In genomic region chr5:124551349-124552093, GRCm38 (mm10) we compare ENCODE assay signal across 8 mouse cellular contexts. TPM values are rescaled to one million over a fixed set of nuclear protein-coding genes. Genes with fewer than 3 reads are reported as not detected.
A peak's percentile ranks its signal among the peaks of the same experiment; 100 is the strongest.
DNase-seq lines count a peak whose midpoint lies in the region; ATAC-seq and TF ChIP-seq lines count a peak whose summit lies in the region.
"Not testable (repeated sequence)": the region's sequence is repeated elsewhere in the genome, so short reads cannot be mapped to it uniquely, and the experiment has no call there.

No protein-coding gene starts in this region.

- in situ Hi-C loops in Patski (cut with MboI; ENCODE audit: low pct_unique_long_range_greater_than_20kb), result not testable (repeated sequence)

- peak overlapping the region; percentile 85 for H3K9ac ChIP-seq in heart, embryonic 13.5 days
- peak overlapping the region; percentile 80; the same call in 1 of the 2 replicates for H3K9ac ChIP-seq in intestine, embryonic 15.5 days
- H3K9ac ChIP-seq in limb, embryonic 15.5 days, result not testable (repeated sequence)

- H3K4me2 ChIP-seq in heart, embryonic 13.5 days, result peak overlapping the region; percentile 75
- peak overlapping the region; percentile 83 for H3K4me2 ChIP-seq in intestine, embryonic 15.5 days (replicated peaks)
- H3K4me2 ChIP-seq in limb, embryonic 15.5 days, result peak overlapping the region; percentile 82

- POLR2A ChIA-PET in Patski (lab: Charles Lee), result interaction anchor here (0.6 to 2.0 kb wide), 4 partner anchors 9 to 121 kb away, joined by 3 to 6 read pairs (median 4); no protein-coding TSS in a partner anchor

- H3K27ac ChIP-seq in embryonic fibroblast, embryonic 13.5 days (ENCODE audit: insufficient read depth, low read length), result peak overlapping the region; percentile 63
- H3K27ac ChIP-seq in heart, embryonic 13.5 days (replicated peaks), result peak overlapping the region; percentile 83; the same call in 1 of the 2 replicates
- H3K27ac ChIP-seq in intestine, embryonic 15.5 days, result peak overlapping the region; percentile 82; the same call in 1 of the 2 replicates
- H3K27ac ChIP-seq in limb, embryonic 15.5 days, result peak overlapping the region; percentile 88
- peak overlapping the region; percentile 83 for H3K27ac ChIP-seq in midbrain, embryonic 10.5 days (replicated peaks)

- not testable (repeated sequence) for ATAC-seq in Patski; heart, embryonic 13.5 days (ENCODE audit: extremely low read depth, insufficient number of reproducible peaks, low FRiP score, low TSS enrichment); limb, embryonic 15.5 days (ENCODE audit: insufficient number of reproducible peaks, low FRiP score, low TSS enrichment, low read depth)
- 0 out of 2 replicates have a peak, but pooled peaks have one; percentile 16 for ATAC-seq in intestine, embryonic 15.5 days

- CTCF ChIA-PET in Patski (lab: Charles Lee), result interaction anchor here (0.8 to 5.7 kb wide), 6 partner anchors 10 to 117 kb away, joined by 3 to 30 read pairs (median 4); no protein-coding TSS in a partner anchor

- WGBS in heart, embryonic 13.5 days, result 21% methylated on average over 5 of the region's 5 CpGs
- WGBS in intestine, embryonic 15.5 days, result 27% methylated on average over 5 of the region's 5 CpGs
- 29% methylated on average over 5 of the region's 5 CpGs for WGBS in limb, embryonic 15.5 days
- WGBS in midbrain, embryonic 10.5 days, result 30% methylated on average over 5 of the region's 5 CpGs

- H3K9me3 ChIP-seq in heart, embryonic 13.5 days; intestine, embryonic 15.5 days; limb, embryonic 15.5 days; midbrain, embryonic 10.5 days (replicated peaks): not testable (repeated sequence)

- peak; percentile 62 for DNase-seq in 3T3-L1 (ENCODE audit: low read depth, low spot score)
- not testable (repeated sequence) for DNase-seq in Patski (ENCODE audit: low read depth, low spot score); midbrain, embryonic 10.5 days (ENCODE audit: low spot score)
- peak; percentile 31 for DNase-seq in retina, postnatal 1 day

- peak; percentile 46 for TF ChIP-seq CTCF in Patski (IDR thresholded peaks at IDR 0.05)
- TF ChIP-seq CTCF in embryonic fibroblast, embryonic 13.5 days (IDR thresholded peaks at IDR 0.05; ENCODE audit: borderline replicate concordance, insufficient read depth, low read length), result not testable (repeated sequence)

- H3K36me3 ChIP-seq in heart, embryonic 13.5 days, result peaks cover 55% of the 10 kb centered on the region
- H3K36me3 ChIP-seq in intestine, embryonic 15.5 days, result peaks cover 11% of the 10 kb centered on the region
- H3K36me3 ChIP-seq in limb, embryonic 15.5 days, result peaks cover 44% of the 10 kb centered on the region
- peaks cover 54% of the 10 kb centered on the region for H3K36me3 ChIP-seq in midbrain, embryonic 10.5 days

- peak overlapping the region; percentile 73 for H3K4me3 ChIP-seq in embryonic fibroblast, embryonic 13.5 days (ENCODE audit: insufficient read depth, low read length)
- peak overlapping the region; percentile 84 for H3K4me3 ChIP-seq in heart, embryonic 13.5 days
- H3K4me3 ChIP-seq in intestine, embryonic 15.5 days (replicated peaks), result peak overlapping the region; percentile 98
- peak overlapping the region; percentile 78 for H3K4me3 ChIP-seq in limb, embryonic 15.5 days
- peak overlapping the region; percentile 74 for H3K4me3 ChIP-seq in midbrain, embryonic 10.5 days

- not testable (repeated sequence) for H3K4me1 ChIP-seq in embryonic fibroblast, embryonic 13.5 days (ENCODE audit: control insufficient read depth, insufficient read depth, low read length); intestine, embryonic 15.5 days (replicated peaks)
- H3K4me1 ChIP-seq in heart, embryonic 13.5 days, result peaks cover 17% of the 10 kb centered on the region
- peaks cover 14% of the 10 kb centered on the region for H3K4me1 ChIP-seq in limb, embryonic 15.5 days
- peaks cover 17% of the 10 kb centered on the region for H3K4me1 ChIP-seq in midbrain, embryonic 10.5 days

- H3K27me3 ChIP-seq in Patski; heart, embryonic 13.5 days (replicated peaks); intestine, embryonic 15.5 days (replicated peaks); limb, embryonic 15.5 days; midbrain, embryonic 10.5 days (ENCODE audit: low read depth, poor library complexity, severe bottlenecking): not testable (repeated sequence)

- 0 out of 2 replicates have a peak, but pooled peaks have one; percentile 5 for TF ChIP-seq POLR2A in embryonic fibroblast, embryonic 13.5 days (IDR thresholded peaks at IDR 0.05; ENCODE audit: low read depth, low read length)

RNA-seq across cellular contexts. Expression of gene Ddx55, which starts 1.1 kb away (rescaled TPM):
- polyA plus RNA-seq in Patski (2021), result 24.5 TPM
- polyA plus RNA-seq in embryonic fibroblast, embryonic 13.5 days (2011; ENCODE audit: insufficient read length, low read depth, missing spikeins), result 8.1 and 9.2 TPM in 2 replicates
- polyA plus RNA-seq in heart, embryonic 13.5 days (2015; fragmentation: Nextera tagmentation; extraction: Ambion mirVana), result 8.7 and 8.8 TPM in 2 replicates
- 13.9 and 15.9 TPM in 2 replicates for polyA plus RNA-seq in intestine, embryonic 15.5 days (2015; fragmentation: Nextera tagmentation; extraction: Ambion mirVana)
- polyA plus RNA-seq in limb, embryonic 15.5 days (2015; fragmentation: Nextera tagmentation; extraction: Ambion mirVana), result 14.1 and 15.7 TPM in 2 replicates
- polyA plus RNA-seq in midbrain, embryonic 10.5 days (2016; fragmentation: Nextera tagmentation; extraction: Ambion mirVana), result 18.4 and 19.1 TPM in 2 replicates

RNA-seq across cellular contexts. Expression of gene Tmed2, which starts 11.0 kb away (rescaled TPM):
- polyA plus RNA-seq in Patski (2021), result 361 TPM
- polyA plus RNA-seq in embryonic fibroblast, embryonic 13.5 days (2011; ENCODE audit: insufficient read length, low read depth, missing spikeins), result 510 and 665 TPM in 2 replicates
- polyA plus RNA-seq in heart, embryonic 13.5 days (2015; fragmentation: Nextera tagmentation; extraction: Ambion mirVana), result 396 and 446 TPM in 2 replicates
- 642 and 660 TPM in 2 replicates for polyA plus RNA-seq in intestine, embryonic 15.5 days (2015; fragmentation: Nextera tagmentation; extraction: Ambion mirVana)
- 659 and 666 TPM in 2 replicates for polyA plus RNA-seq in limb, embryonic 15.5 days (2015; fragmentation: Nextera tagmentation; extraction: Ambion mirVana)
- polyA plus RNA-seq in midbrain, embryonic 10.5 days (2016; fragmentation: Nextera tagmentation; extraction: Ambion mirVana), result 466 and 495 TPM in 2 replicates

RNA-seq across cellular contexts. Expression of gene Rilpl1, which starts 20.3 kb away (rescaled TPM):
- polyA plus RNA-seq in Patski (2021), result 98.2 TPM
- polyA plus RNA-seq in embryonic fibroblast, embryonic 13.5 days (2011; ENCODE audit: insufficient read length, low read depth, missing spikeins), result 19.8 and 23.2 TPM in 2 replicates
- 21.8 and 23.1 TPM in 2 replicates for polyA plus RNA-seq in heart, embryonic 13.5 days (2015; fragmentation: Nextera tagmentation; extraction: Ambion mirVana)
- polyA plus RNA-seq in intestine, embryonic 15.5 days (2015; fragmentation: Nextera tagmentation; extraction: Ambion mirVana), result 10.3 and 11.9 TPM in 2 replicates
- polyA plus RNA-seq in limb, embryonic 15.5 days (2015; fragmentation: Nextera tagmentation; extraction: Ambion mirVana), result 23.7 and 25.2 TPM in 2 replicates
- 20.2 and 22.7 TPM in 2 replicates for polyA plus RNA-seq in midbrain, embryonic 10.5 days (2016; fragmentation: Nextera tagmentation; extraction: Ambion mirVana)

RNA-seq across cellular contexts. Expression of gene Eif2b1, which starts 27.4 kb away (rescaled TPM):
- polyA plus RNA-seq in Patski (2021), result 47.7 TPM
- 43.6 and 49.8 TPM in 2 replicates for polyA plus RNA-seq in embryonic fibroblast, embryonic 13.5 days (2011; ENCODE audit: insufficient read length, low read depth, missing spikeins)
- 60.8 and 62.0 TPM in 2 replicates for polyA plus RNA-seq in heart, embryonic 13.5 days (2015; fragmentation: Nextera tagmentation; extraction: Ambion mirVana)
- 85.0 and 88.3 TPM in 2 replicates for polyA plus RNA-seq in intestine, embryonic 15.5 days (2015; fragmentation: Nextera tagmentation; extraction: Ambion mirVana)
- polyA plus RNA-seq in limb, embryonic 15.5 days (2015; fragmentation: Nextera tagmentation; extraction: Ambion mirVana), result 68.1 and 71.3 TPM in 2 replicates
- 86.7 and 86.9 TPM in 2 replicates for polyA plus RNA-seq in midbrain, embryonic 10.5 days (2016; fragmentation: Nextera tagmentation; extraction: Ambion mirVana)

RNA-seq across cellular contexts. Expression of gene Gtf2h3, which starts 27.4 kb away (rescaled TPM):
- polyA plus RNA-seq in Patski (2021), result 45.0 TPM
- 39.9 and 48.2 TPM in 2 replicates for polyA plus RNA-seq in embryonic fibroblast, embryonic 13.5 days (2011; ENCODE audit: insufficient read length, low read depth, missing spikeins)
- 27.6 and 32.2 TPM in 2 replicates for polyA plus RNA-seq in heart, embryonic 13.5 days (2015; fragmentation: Nextera tagmentation; extraction: Ambion mirVana)
- polyA plus RNA-seq in intestine, embryonic 15.5 days (2015; fragmentation: Nextera tagmentation; extraction: Ambion mirVana), result 50.6 and 57.6 TPM in 2 replicates
- 57.0 and 57.1 TPM in 2 replicates for polyA plus RNA-seq in limb, embryonic 15.5 days (2015; fragmentation: Nextera tagmentation; extraction: Ambion mirVana)
- 96.4 and 98.9 TPM in 2 replicates for polyA plus RNA-seq in midbrain, embryonic 10.5 days (2016; fragmentation: Nextera tagmentation; extraction: Ambion mirVana)
